Mouse (Mus musculus) brown adipose tissue, adult 24 weeks (tissue): ENCODE measurements around the gene Gsg1. TPM values are rescaled to one million over a fixed set of nuclear protein-coding genes. Genes with fewer than 3 reads are reported as not detected.
A peak's percentile ranks its signal among the peaks of the same experiment; 100 is the strongest.

Source experiments
- H3K27ac ChIP-seq: fragments of 200-500 bp; replicated peaks from 2 replicates; pipeline ENCODE4 v1.5.1; 2012; ENCODE audit warnings: low read depth, mild to moderate bottlenecking, low read length
- H3K4me1 ChIP-seq: fragments of 200-500 bp; 2 replicates; pipeline ENCODE4 v1.6.1; 2012; ENCODE audit warnings: low read length, mixed read lengths; ENCODE audit not compliant: control insufficient read depth, insufficient read depth, insufficient read length
- H3K4me3 ChIP-seq: fragments of 200-500 bp; 2 replicates; pipeline ENCODE4 v1.5.1; 2012; ENCODE audit warnings: low read depth, mild to moderate bottlenecking, low read length, moderate library complexity; ENCODE audit not compliant: insufficient read depth
- polyA plus RNA-seq: library from polyadenylated mRNA; stranded (reverse); fragments of >200 nt; gene quantifications from 2 replicates; pipeline ENCODE4 v1.2.4, GENCODE M21; 2012; ENCODE audit not compliant: missing spikeins, insufficient read depth, insufficient read length

Gsg1 gene
- polyA plus RNA-seq, 1 experiment = not detected

DNA sequence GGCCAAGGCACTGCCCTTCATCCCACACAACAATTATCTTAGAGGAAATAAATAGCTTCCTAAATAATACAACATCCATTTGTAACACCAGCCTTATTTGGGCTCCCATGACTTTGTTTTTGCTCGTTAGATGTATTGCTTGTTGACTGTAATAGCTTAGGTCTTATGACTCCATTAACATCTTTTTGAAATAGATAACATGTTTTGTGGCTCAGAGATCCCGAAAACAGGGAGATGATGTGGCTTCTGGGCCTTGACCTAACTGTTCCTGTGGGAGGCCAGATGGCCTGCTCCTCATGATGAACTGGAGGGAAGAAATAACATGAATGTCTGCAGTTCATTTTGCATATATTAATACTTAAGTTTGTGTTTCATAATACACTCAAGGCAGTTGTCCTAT is 17.6 kb upstream of the Gsg1 start:
- Histone ChIP-seq H3K4me1 (no peaks in the 10 kb centered on the region; the same call in 1 of the 2 replicates), H3K27ac (no peak overlapping the region)

DNA sequence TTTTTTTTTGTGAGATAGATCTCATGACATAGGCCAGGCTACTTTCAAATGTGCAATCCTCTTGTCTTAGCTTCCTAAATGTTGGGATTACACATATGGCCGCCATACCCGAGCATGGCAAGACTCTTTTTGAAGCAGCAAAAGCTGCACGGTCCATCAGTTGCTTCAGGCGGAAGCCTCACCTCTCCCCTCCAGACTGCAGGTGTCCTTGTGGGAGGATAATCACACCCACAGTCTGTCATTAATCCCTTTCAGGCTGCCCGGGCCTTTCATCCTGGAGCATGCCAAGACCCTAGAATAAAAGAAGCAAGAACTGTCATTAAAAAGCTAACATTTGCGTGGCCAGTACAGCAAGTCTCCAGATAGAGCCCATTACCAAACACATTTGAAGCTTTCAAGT is 15.5 kb upstream of the Gsg1 start:
- Histone ChIP-seq H3K27ac (no peak overlapping the region), H3K4me3 (no peak overlapping the region), H3K4me1 (no peaks in the 10 kb centered on the region; the same call in 1 of the 2 replicates)

More for the DNA sequence above, 17.6 kb upstream of the Gsg1 start:
- H3K4me3 ChIP-seq = no peak overlapping the region

DNA sequence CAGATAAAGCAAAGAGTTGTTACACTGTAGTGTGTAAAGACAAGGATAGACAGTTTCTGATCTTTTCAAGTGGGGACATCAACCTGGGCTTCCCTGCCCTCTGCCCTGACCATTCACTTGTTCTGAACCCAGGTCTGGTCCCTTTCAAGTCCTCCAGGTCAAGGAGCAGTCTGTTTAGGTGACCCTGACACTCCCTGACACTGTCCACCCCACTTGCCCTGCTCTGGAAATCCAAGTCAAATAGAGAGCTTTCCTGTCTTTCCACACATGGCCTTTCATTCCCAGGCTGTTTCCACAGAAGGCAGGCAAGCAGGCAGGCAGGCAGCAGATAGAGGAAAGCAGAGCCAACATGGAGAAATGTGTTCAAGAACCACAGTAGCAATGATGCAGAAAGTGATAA is 14.2 kb upstream of the Gsg1 start:
- no peaks in the 10 kb centered on the region; the same call in 1 of the 2 replicates for H3K4me1 ChIP-seq
- H3K4me3 ChIP-seq = no peak overlapping the region
- H3K27ac ChIP-seq = no peak overlapping the region

DNA sequence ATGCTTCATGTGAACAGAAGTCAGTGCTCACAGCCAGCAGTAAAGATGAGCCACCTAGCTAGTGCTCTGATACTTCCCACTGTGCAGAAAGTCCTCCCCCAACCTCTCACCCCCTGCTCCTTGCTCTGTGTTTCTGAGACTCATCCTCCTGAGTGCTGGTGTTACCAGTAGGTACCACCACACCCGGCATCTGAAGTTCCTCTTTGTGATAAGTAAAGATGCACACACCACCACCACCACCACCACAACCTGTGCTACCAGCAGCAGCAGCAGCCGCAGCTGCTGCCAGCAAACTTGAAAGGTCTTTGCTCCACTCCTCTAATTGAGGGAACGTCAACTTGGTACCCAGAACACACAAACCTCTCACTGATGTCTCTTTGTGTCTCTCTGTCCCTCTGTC is 13.1 kb upstream of the Gsg1 start:
- Histone ChIP-seq H3K27ac (no peak overlapping the region), H3K4me3 (no peak overlapping the region), H3K4me1 (no peaks in the 10 kb centered on the region)

DNA sequence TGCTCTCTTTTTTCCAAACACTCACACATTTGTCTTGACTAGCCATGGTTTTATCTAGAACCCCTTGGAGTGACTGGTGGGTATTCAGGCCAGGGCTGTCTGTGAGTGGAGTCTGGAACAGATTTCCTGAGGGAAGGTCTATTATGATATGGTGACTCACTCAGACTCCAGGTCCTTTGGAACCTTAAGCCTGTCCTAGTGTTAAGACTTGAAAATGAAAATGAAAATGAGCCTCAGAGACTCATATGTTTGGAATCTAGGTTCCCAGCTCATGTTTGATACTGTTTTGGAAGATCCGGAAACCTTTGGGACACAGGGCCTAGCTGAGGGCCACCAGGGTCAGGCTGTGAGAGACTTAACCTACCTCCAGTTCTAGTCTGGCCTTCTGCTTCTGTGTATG is 11.9 kb upstream of the Gsg1 start:
- H3K4me1 ChIP-seq = no peaks in the 10 kb centered on the region
- no peak overlapping the region for H3K4me3 ChIP-seq
- H3K27ac ChIP-seq = no peak overlapping the region

DNA sequence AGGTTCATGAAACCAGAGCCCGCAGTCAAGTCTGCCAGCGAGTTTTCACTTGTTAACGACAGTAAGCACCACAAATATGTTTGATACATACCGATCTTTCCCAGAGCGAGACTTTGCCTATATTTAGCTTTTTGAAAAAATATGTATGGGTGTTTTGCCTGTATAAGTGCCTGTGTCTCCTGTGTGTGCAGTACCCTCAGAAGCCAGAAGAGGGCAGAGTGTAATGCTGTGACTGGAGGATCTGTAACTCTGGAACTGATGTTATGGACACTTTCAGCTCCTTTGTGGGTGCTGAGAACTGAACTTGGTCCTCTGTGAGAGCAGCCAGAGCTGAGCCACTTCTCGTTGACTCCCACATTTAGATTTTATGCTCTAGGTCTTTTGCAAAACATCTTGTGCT is 10.0 kb upstream of the Gsg1 start:
- no peak overlapping the region for H3K4me3 ChIP-seq
- no peaks in the 10 kb centered on the region for H3K4me1 ChIP-seq
- no peak overlapping the region for H3K27ac ChIP-seq

DNA sequence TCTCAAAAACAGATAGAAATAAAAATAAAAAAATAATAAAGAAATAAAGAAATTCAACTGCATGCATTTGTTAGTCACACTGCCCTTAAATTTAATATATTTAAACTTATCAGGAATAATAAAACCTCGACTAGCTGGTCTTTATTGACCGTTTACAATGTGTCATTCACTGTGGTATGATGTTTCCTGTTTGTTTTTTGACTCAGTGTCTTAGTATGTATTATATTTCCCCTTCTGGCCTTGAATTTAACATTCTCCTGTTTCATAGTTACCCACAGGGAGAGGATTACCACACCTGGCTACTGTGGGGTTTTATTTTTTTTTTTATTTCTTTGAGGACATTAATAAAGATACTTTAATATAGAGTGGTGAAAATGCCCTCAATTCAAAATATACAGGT is 8.4 kb upstream of the Gsg1 start:
- Histone ChIP-seq H3K4me1 (no peaks in the 10 kb centered on the region), H3K27ac (no peak overlapping the region), H3K4me3 (no peak overlapping the region)

DNA sequence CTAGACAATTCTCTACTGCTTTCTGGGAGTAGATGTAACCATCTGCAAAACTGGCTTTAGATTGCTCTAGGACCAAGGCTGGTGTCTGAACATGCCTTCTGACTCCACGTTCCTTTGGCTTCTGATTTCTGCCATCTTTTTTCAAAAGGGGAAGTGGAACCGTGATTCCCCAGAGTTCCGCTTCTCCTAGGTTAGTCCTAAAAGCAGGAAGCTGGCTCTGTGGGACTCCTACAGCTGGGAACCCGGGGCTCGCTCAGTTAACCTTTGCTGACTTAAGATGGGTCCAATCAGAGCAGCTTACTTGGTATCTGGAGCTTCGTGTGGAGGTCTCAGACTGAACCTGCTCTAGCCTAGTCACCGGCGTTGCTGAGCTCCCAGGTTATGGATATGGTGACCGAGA is 7.0 kb upstream of the Gsg1 start:
- Histone ChIP-seq H3K4me3 (no peak overlapping the region), H3K27ac (no peak overlapping the region), H3K4me1 (no peaks in the 10 kb centered on the region)

DNA sequence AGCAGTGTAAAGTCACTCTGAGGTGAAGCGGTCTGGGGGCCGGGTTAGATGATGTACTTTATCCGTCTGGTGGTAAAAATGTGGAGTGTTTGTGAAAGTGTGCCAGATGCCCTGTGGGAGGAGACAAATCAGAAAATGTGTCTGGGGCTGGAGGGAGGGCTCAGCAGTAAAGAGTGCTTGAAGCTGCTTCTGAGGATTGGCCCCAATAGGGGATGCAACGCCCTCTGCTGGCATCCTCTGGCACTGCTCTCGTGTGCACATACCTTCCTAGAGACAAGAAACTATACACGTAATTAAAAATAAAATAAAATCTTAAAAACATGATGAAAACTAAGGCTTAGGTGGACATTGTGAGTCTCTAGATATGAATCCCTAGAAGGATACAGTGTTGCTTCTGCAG is 6.3 kb upstream of the Gsg1 start:
- Histone ChIP-seq H3K27ac (no peak overlapping the region), H3K4me3 (no peak overlapping the region), H3K4me1 (no peaks in the 10 kb centered on the region)

DNA sequence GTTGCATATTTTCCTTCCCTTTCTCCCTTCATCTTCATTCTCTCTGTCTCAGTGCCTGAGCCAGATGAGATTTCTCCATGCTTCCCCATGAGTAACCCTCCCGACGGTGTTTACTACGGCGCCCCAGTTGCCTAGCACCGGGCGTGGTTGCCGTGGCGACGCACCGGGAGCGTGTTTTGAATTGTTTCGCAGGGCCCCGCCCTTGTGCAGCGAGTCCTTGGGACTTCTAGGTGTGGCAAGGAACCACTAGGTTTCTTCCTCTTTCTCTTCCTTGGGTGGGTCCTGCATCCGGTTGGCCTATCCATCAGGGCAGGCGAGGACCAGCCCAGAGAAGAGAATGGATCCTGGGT is 1.4 kb downstream of the Gsg1 start:
- H3K27ac ChIP-seq = peak overlapping the region; percentile 52
- peak overlapping the region; percentile 14 for H3K4me3 ChIP-seq
- peaks cover 17% of the 10 kb centered on the region for H3K4me1 ChIP-seq

DNA sequence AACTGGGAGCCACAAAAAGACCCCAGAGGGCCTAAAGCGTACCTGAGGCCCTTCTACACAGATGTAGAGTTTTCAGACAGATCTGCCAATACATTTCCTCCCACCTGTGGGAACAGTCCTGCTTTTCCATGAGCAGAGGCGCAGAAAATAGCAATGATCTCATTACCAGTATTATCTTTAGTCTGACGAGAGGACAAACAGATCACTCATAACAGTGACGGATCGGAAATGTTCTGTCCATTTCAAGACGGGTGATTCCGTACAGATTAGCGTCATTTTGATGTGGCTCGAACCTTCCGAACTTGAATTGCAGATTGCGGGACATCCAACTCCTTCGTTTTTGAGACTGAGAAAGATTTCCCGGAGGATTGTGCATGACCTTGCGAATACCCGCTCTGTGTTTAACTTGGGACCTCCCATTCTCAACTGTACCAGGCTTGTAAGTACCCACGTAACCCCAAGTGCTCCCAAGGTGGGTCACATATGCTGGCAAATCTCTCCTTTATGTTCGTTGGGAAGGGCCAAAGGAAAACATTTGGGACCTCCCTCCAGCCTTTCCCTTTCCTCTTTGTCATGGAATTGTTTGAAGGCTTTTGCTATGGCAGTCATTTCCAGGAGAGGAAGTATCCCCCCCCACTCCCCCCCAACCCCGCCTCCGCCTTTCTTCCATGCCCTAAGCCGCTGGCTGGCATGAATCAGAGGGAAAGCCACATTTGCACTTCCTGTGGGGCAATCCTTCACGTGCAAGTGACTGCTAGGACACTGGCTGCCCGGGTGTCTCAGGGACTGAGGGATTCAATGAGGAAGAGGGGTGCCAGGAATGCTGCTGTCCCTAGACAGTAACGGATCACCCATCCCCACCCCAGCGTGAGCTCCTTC is 2.1 kb downstream of the Gsg1 start:
- Histone ChIP-seq H3K4me1 (peaks cover 17% of the 10 kb centered on the region), H3K4me3 (peak overlapping the region; percentile 14), H3K27ac (peak overlapping the region; percentile 58)

DNA sequence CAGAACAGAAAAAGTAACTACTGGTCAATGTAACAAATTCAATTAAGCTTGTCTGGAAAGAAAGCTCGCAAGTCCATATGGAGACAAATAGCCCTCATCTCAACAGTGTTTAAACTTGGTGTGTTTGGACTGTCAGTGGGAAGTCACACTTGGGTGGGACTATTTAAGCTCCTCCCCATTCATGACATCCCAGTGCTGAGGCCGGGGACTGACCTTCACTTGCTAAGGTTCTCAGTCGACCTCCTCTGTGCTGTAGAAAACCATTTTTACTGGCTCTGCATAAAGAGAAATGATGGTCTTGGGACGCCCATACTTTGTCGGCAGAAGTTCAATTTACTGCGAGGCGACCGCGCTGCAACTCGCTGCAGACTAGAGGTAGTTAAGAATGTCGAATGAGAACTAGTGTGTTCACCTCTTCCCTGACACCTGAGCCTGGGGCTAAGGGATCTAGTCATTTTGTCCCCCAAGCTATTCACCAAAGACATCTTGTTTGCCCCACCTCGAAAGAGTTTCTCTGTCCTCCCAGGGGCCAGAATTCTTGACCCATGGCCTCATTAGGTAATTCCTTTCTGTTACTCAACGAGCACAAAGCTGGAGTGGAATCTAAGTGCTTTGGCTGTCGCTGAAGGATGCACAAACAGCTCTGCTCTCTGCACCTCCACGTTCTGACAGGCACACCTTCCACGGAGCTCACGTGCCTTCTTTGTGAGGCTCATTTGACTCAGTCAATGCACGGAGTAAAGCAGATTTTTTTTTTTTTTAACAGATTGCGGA is 3.0 kb downstream of the Gsg1 start:
- peaks cover 17% of the 10 kb centered on the region for H3K4me1 ChIP-seq
- peak overlapping the region; percentile 88 for H3K27ac ChIP-seq
- no peak overlapping the region; the same call in 1 of the 2 replicates for H3K4me3 ChIP-seq

DNA sequence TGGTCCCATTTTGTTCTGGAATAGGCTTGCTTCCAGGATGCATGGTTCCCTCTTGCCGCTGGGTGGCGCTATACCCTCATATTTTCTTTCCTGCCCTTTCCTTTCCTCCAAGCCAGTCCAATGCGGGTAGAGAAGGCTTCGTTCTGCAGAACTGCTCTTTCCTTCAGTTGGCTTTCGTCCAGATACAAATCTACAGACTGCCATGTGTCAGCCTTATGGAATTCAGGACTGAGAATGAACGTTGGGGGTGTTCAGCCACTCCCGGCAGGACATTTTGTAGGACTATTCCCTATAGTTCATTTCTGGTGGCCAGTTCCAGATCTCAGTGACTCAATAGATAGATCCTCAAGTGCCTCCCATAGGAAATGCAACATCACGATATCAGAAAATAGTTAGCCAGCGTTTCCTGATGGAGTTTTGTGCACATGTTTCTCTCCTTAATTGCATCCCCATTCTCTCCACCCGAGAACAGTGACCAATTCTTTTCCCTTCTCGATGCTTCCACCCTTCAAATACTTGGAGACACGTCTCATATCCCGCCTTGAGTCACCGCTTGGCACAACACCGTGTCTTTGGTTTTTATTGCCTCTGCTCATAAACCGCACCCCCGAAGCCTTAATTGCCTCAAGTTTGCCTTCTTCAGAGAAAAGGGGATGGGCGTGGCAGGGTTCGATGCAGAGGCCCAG is 4.2 kb downstream of the Gsg1 start:
- peak overlapping the region; percentile 23; the same call in 1 of the 2 replicates for H3K4me3 ChIP-seq
- peak overlapping the region; percentile 88 for H3K27ac ChIP-seq
- peaks cover 17% of the 10 kb centered on the region for H3K4me1 ChIP-seq

DNA sequence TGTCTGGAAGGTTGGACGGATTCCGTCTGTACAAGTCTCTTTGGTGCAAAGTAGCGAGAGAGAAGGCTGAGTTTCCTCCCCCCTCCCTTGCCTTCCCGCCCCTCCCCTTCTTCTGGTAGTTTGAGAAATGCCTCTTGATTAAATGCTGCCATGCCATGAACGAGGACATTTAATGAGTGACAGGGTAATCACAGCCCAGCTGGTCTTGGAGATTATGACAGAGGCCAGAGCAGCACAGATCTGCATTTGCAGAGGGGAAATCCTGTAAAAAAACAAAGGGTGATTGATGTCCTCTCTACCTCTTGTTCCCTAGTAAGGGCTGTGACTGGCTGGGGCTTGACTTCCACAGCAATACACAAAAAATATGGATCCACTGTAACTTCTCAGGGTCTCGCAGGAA is 6.3 kb downstream of the Gsg1 start:
- Histone ChIP-seq H3K4me1 (peaks cover 17% of the 10 kb centered on the region), H3K4me3 (no peak overlapping the region), H3K27ac (no peak overlapping the region)

DNA sequence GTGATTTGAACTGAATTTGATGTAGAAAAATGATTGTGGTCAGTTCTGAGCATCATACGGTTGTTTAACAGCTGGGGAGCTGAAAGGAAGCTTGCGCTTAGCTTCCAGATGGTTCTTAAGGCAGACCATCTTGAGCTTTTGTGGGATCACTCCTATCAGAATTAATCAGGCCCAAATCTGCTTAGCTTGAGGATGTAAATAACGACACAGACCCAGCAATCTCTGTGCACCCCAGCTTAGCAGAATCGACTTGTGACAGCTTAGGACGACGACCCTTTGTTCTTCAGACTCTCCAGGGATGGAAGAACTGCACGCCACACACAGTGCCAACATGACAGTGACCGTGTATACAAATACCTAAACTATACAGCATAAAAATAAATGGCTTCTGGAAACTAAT is 8.6 kb downstream of the Gsg1 start:
- 0 out of 2 replicates have a peak, but pooled peaks cover 5% of the 10 kb centered on the region for H3K4me1 ChIP-seq
- H3K27ac ChIP-seq = no peak overlapping the region
- H3K4me3 ChIP-seq = no peak overlapping the region
